Mouse (Mus musculus) embryonic facial prominence, embryonic 14.5 days (tissue): ENCODE data around the gene Zfp704. TPM values are rescaled to one million over a fixed set of nuclear protein-coding genes. Genes with fewer than 3 reads are reported as not detected.

Source experiments
- ATAC-seq: fragments of 200-750 bp; cut with Nextera tagmentation; 2 replicates; pipeline ENCODE4 v1.8.0; 2017; ENCODE audit warnings: low read depth, moderate number of reproducible peaks, moderate TSS enrichment
- DNase-seq: peaks from one replicate; pipeline ENCODE4 v3.0.0-alpha.2; 2015; ENCODE audit warnings: low spot score
- H3K27ac ChIP-seq: fragments of 300-500 bp; sonication (generic); replicated peaks from 2 replicates; pipeline ENCODE4 v1.5.1; 2014; ENCODE audit warnings: low read depth, mild to moderate bottlenecking, low read length, moderate library complexity
- H3K27me3 ChIP-seq: fragments of 300-500 bp; sonication (generic); replicated peaks from 2 replicates; pipeline ENCODE4 v1.6.1; 2014; ENCODE audit warnings: low read length; ENCODE audit not compliant: control insufficient read depth, insufficient read depth
- H3K36me3 ChIP-seq: fragments of 300-500 bp; sonication (generic); 2 replicates; pipeline ENCODE4 v1.6.1; 2014; ENCODE audit warnings: low read length, mixed read lengths; ENCODE audit not compliant: control insufficient read depth, insufficient read depth
- H3K4me1 ChIP-seq: fragments of 300-500 bp; sonication (generic); 2 replicates; pipeline ENCODE4 v1.6.1; 2014; ENCODE audit warnings: antibody characterized with exemption, low read length; ENCODE audit not compliant: control insufficient read depth, insufficient read depth
- H3K4me2 ChIP-seq: fragments of 300-500 bp; sonication (generic); 2 replicates; pipeline ENCODE4 v1.6.1; 2014; ENCODE audit warnings: low read depth, mild to moderate bottlenecking, low read length, moderate library complexity, mixed read lengths
- H3K4me3 ChIP-seq: fragments of 300-500 bp; sonication (generic); 2 replicates; pipeline ENCODE4 v1.5.1; 2014; ENCODE audit warnings: low read depth, mild to moderate bottlenecking, low read length
- H3K9ac ChIP-seq: fragments of 300-500 bp; sonication (generic); 2 replicates; pipeline ENCODE4 v1.6.1; 2014; ENCODE audit warnings: low read depth, mild to moderate bottlenecking, low read length, moderate library complexity, mixed read lengths
- H3K9me3 ChIP-seq: fragments of 300-500 bp; sonication (generic); 2 replicates; pipeline ENCODE4 v1.6.1; 2016; ENCODE audit warnings: low read length; ENCODE audit not compliant: control insufficient read depth
- WGBS: fragments of 180-500 bp; shearing (Covaris S2); extraction: QIAGEN DNeasy Blood & Tissue Kit; methylation state at CpG from one replicate; pipeline ENCODE4 v1.1.7; 2014; 5-methylcytosine and 5-hydroxymethylcytosine counted together
- polyA plus RNA-seq: library from polyadenylated mRNA; unstranded; fragments of >200 nt; fragmentation: Nextera tagmentation; extraction: Ambion mirVana; gene quantifications from 2 replicates; pipeline ENCODE4 v1.2.1, GENCODE M21; 2014

The Zfp704 gene
- polyA plus RNA-seq, 1 experiment from 2014 or later = 11.7 TPM

DNA sequence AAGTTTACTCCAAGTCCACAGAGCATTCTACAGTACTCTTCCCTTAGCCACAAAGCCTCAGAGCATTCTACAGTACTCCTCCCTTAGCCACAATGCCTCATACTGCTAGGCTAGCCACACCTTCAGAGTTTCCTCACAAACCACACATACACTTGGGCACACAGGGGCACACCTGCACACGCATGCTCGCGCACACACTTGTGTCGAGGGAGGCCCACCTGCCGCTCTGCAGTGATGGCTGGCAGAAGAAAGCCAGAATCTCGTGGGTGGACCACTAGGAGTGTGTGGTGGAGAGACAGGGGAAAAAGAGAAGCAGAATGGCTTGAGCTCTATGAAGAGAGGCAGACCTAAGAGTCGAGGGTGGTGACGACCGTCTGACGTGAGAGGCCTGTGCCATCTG, 97.7 kb downstream of the Zfp704 start:
- Histone ChIP-seq H3K9ac (no peak overlapping the region), H3K27ac (no peak overlapping the region), H3K36me3 (no peaks in the 10 kb centered on the region), H3K4me1 (peaks cover 3% of the 10 kb centered on the region; the same call in 1 of the 2 replicates), H3K4me2 (no peak overlapping the region), H3K9me3 (no peaks in the 10 kb centered on the region), H3K27me3 (no peaks in the 10 kb centered on the region), H3K4me3 (no peak overlapping the region)
- ATAC-seq (no peak), DNase-seq (no peak)
- 89% methylated on average over 10 of the region's 10 CpGs for WGBS

- H3K27ac ChIP-seq = no peak overlapping the region
- H3K4me2 ChIP-seq = no peak overlapping the region
- peaks cover 5% of the 10 kb centered on the region for H3K4me1 ChIP-seq
- H3K9me3 ChIP-seq = no peaks in the 10 kb centered on the region
- H3K9ac ChIP-seq = no peak overlapping the region
- no peaks in the 10 kb centered on the region for H3K27me3 ChIP-seq
- ATAC-seq = no peak
- WGBS = 64% methylated on average over 6 of the region's 6 CpGs
- DNase-seq = no peak
- no peak overlapping the region for H3K4me3 ChIP-seq
- no peaks in the 10 kb centered on the region for H3K36me3 ChIP-seq
Observed at GRCm38 (mm10) chr3:9505692-9506211, 104.1 kb downstream of the Zfp704 start.

- Histone ChIP-seq H3K4me1 (peaks cover 17% of the 10 kb centered on the region), H3K4me2 (no peak overlapping the region), H3K4me3 (no peak overlapping the region), H3K36me3 (no peaks in the 10 kb centered on the region), H3K9me3 (no peaks in the 10 kb centered on the region), H3K27ac (no peak overlapping the region), H3K27me3 (no peaks in the 10 kb centered on the region), H3K9ac (no peak overlapping the region)
- 89% methylated on average over 4 of the region's 4 CpGs for WGBS
- ATAC-seq (no peak), DNase-seq (no peak)
Observed at GRCm38 (mm10) chr3:9504371-9504770, 105.5 kb downstream of the Zfp704 start.

DNA sequence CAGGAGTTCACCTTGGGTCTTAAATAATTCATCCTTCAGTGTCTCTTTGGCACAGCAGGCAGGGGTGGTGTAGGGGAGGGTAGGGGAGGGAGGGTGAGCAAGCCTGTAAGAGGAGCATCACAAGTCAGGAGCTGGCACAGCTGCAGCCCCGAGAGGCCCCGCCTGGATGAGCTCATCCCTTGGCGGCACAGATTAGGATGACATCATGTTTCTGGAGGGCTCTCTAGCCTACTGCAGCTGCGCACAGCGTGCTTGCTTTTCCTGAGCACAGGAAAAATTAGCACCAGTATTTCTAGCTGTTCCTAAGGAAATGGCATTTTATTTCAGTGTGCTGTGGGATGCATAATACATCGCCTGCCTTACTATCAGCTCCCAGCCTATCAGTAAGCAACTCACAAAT, 109.2 kb downstream of the Zfp704 start:
- no peaks in the 10 kb centered on the region for H3K9me3 ChIP-seq
- no peaks in the 10 kb centered on the region for H3K27me3 ChIP-seq
- H3K27ac ChIP-seq = peak overlapping the region; percentile 80
- H3K4me3 ChIP-seq = no peak overlapping the region
- peak overlapping the region; percentile 5; the same call in 1 of the 2 replicates for H3K4me2 ChIP-seq
- H3K4me1 ChIP-seq = peaks cover 20% of the 10 kb centered on the region
- ATAC-seq (peak; percentile 99), DNase-seq (peak; percentile 97)
- no peaks in the 10 kb centered on the region for H3K36me3 ChIP-seq
- 4% methylated on average over 6 of the region's 6 CpGs for WGBS
- 0 out of 2 replicates have a peak overlapping the region, but pooled peaks have one; percentile 37 for H3K9ac ChIP-seq

GRCm38 (mm10) chr3:9499994-9500553, 109.8 kb downstream of the Zfp704 start:
- H3K9me3 ChIP-seq = no peaks in the 10 kb centered on the region
- ATAC-seq (no peak), DNase-seq (no peak)
- WGBS = 63% methylated on average over 8 of the region's 8 CpGs
- H3K36me3 ChIP-seq = no peaks in the 10 kb centered on the region
- H3K27me3 ChIP-seq = no peaks in the 10 kb centered on the region
- no peak overlapping the region for H3K4me2 ChIP-seq
- no peak overlapping the region for H3K9ac ChIP-seq
- peak overlapping the region; percentile 67; the same call in 1 of the 2 replicates for H3K27ac ChIP-seq
- peaks cover 20% of the 10 kb centered on the region for H3K4me1 ChIP-seq
- H3K4me3 ChIP-seq = no peak overlapping the region

GRCm38 (mm10) chr3:9499489-9499888, 110.4 kb downstream of the Zfp704 start:
- Histone ChIP-seq H3K36me3 (no peaks in the 10 kb centered on the region), H3K4me2 (no peak overlapping the region)

DNA sequence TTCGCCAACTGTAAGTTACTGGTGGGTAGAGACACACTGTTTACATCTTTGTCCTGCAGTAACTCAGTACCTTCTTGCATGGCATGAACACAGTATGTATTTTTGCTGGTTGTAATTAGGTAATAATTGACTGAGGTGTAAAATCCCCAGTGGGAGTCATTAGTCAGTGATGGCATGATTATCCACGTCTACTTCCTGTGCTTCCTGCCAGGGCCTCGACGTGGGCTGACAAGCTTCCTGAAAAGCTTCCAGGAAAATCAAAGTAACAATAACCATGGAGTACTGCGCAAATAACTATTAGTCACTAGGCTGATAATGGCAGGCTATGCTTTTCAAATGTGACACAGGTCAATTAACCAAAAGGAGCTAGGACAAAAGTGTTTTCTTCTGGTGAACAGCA, 112.6 kb downstream of the Zfp704 start:
- Histone ChIP-seq H3K27ac (no peak overlapping the region), H3K4me3 (no peak overlapping the region), H3K9me3 (no peaks in the 10 kb centered on the region), H3K4me2 (no peak overlapping the region), H3K27me3 (no peaks in the 10 kb centered on the region), H3K4me1 (peaks cover 20% of the 10 kb centered on the region), H3K36me3 (no peaks in the 10 kb centered on the region), H3K9ac (no peak overlapping the region)
- ATAC-seq (no peak), DNase-seq (no peak)
- WGBS = 54% methylated on average over 5 of the region's 5 CpGs

More at GRCm38 (mm10) chr3:9499489-9499888, 110.4 kb downstream of the Zfp704 start:
- H3K9me3 ChIP-seq = no peaks in the 10 kb centered on the region
- H3K27ac ChIP-seq = peak overlapping the region; percentile 67; the same call in 1 of the 2 replicates
- peak; percentile 49 for DNase-seq
- 26% methylated on average over 5 of the region's 5 CpGs for WGBS
- peaks cover 20% of the 10 kb centered on the region for H3K4me1 ChIP-seq
- H3K4me3 ChIP-seq = no peak overlapping the region
- ATAC-seq = no peak
- no peak overlapping the region for H3K9ac ChIP-seq
- no peaks in the 10 kb centered on the region for H3K27me3 ChIP-seq

- no peak overlapping the region for H3K4me2 ChIP-seq
- no peak for DNase-seq
- H3K9ac ChIP-seq = no peak overlapping the region
- no peak overlapping the region for H3K4me3 ChIP-seq
- H3K9me3 ChIP-seq = no peaks in the 10 kb centered on the region
- H3K27ac ChIP-seq = no peak overlapping the region
- no peaks in the 10 kb centered on the region for H3K4me1 ChIP-seq
- ATAC-seq = no peak
- no peaks in the 10 kb centered on the region for H3K36me3 ChIP-seq
- H3K27me3 ChIP-seq = no peaks in the 10 kb centered on the region
- 88% methylated on average over 4 of the region's 4 CpGs for WGBS
Observed at GRCm38 (mm10) chr3:9491766-9492283, 118.1 kb downstream of the Zfp704 start.

DNA sequence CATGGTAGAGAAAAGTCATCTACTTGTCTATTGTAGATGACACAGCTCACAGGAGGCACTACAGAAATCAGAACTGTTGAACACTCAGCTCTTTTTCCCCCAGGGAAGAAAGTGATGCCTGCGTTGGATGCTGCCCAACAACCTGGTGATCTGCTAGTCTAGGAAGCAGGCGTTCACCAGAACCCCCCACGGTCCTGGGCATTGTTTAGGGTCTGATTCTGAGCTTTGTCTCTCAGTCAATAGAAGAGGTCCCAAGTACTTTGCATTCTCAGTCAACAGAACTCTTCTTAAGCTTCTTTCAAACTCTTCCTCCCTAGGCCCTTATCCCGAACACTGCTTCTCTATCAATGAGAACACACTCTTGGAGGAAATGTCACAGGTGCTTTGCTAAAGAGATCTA, 122.2 kb downstream of the Zfp704 start:
- Histone ChIP-seq H3K4me1 (no peaks in the 10 kb centered on the region), H3K9me3 (no peaks in the 10 kb centered on the region), H3K27me3 (no peaks in the 10 kb centered on the region), H3K36me3 (no peaks in the 10 kb centered on the region), H3K4me3 (no peak overlapping the region), H3K9ac (no peak overlapping the region), H3K4me2 (no peak overlapping the region), H3K27ac (no peak overlapping the region)
- WGBS = 84% methylated on average over 4 of the region's 4 CpGs
- no peak for DNase-seq
- ATAC-seq = no peak
